Mouse (Mus musculus) adrenal gland, postnatal 25 days (tissue): ENCODE data around the gene Ppcs. TPM values are rescaled to one million over a fixed set of nuclear protein-coding genes. Genes with fewer than 3 reads are reported as not detected.
A peak's percentile ranks its signal among the peaks of the same experiment; 100 is the strongest.

ENCODE experiments used
- DNase-seq: peaks from one replicate; pipeline ENCODE4 v3.0.0; 2021; ENCODE audit warnings: mixed read lengths
- total RNA-seq: library from RNA; stranded (reverse); gene quantifications from 2 replicates; pipeline ENCODE4 v1.2.3, GENCODE M21; 2021

Ppcs gene
- total RNA-seq, 1 experiment from 2014 or later, result 45.9 TPM

- DNase-seq, result no peak
These were observed 5.0 kb downstream of the Ppcs start for GRCm38 (mm10) chr4:119417270-119417669.

- DNase-seq, result peak; percentile 97
These were observed 7.0 kb downstream of the Ppcs start, which contains the start of gene Ccdc30 for GRCm38 (mm10) chr4:119415072-119415753. Gene Ccdc30, minus strand, starts transcription at chr4:119415521.

- DNase-seq, result no peak
These were observed 9.4 kb downstream of the Ppcs start for GRCm38 (mm10) chr4:119412791-119413190.

- no peak for DNase-seq
These were observed 10.2 kb downstream of the Ppcs start for GRCm38 (mm10) chr4:119411877-119412650.

- no peak for DNase-seq
These were observed 18.8 kb downstream of the Ppcs start for GRCm38 (mm10) chr4:119403431-119403830.

- DNase-seq, result no peak
These were observed 21.3 kb downstream of the Ppcs start for GRCm38 (mm10) chr4:119400896-119401295.

GRCm38 (mm10) chr4:119398751-119399150, 23.5 kb downstream of the Ppcs start:
- DNase-seq, result no peak

GRCm38 (mm10) chr4:119390369-119390768, 31.9 kb downstream of the Ppcs start:
- DNase-seq, result peak; percentile 18

- DNase-seq, result no peak
These were observed 33.0 kb downstream of the Ppcs start for GRCm38 (mm10) chr4:119389184-119389583.

- no peak for DNase-seq
These were observed 40.6 kb downstream of the Ppcs start for GRCm38 (mm10) chr4:119381471-119382190.

GRCm38 (mm10) chr4:119369460-119369859, 52.8 kb downstream of the Ppcs start:
- no peak for DNase-seq

Other genes with a start within 250 kb of the Ppcs start
- 15.3 and 16.6 TPM in 2 replicates for gene Zfp691, start 248.2 kb downstream of the Ppcs start, total RNA-seq
- gene Ermap, start 232.4 kb downstream of the Ppcs start, total RNA-seq, result 0.30 TPM in 1 of 2 replicates, not detected in the other
- gene Svbp, start 227.1 kb downstream of the Ppcs start, total RNA-seq, result 17.7 and 20.2 TPM in 2 replicates
- not detected in 2 replicates for gene Tmem269, start 204.2 kb downstream of the Ppcs start, total RNA-seq
- gene AU022252, start 189.7 kb downstream of the Ppcs start, total RNA-seq, result 27.9 and 28.1 TPM in 2 replicates
- 29.2 and 30.6 TPM in 2 replicates for gene P3h1, start 189.5 kb downstream of the Ppcs start, total RNA-seq
- 0.21 TPM in 1 of 2 replicates, not detected in the other for gene Cldn19, start 167.0 kb downstream of the Ppcs start, total RNA-seq
- 585 and 731 TPM in 2 replicates for gene Ybx1, start 127.8 kb downstream of the Ppcs start, total RNA-seq
- 14.1 and 26.4 TPM in 2 replicates for gene Ppih, start 101.9 kb downstream of the Ppcs start, total RNA-seq
- gene Ccdc30, start 6.9 kb downstream of the Ppcs start, total RNA-seq, result 12.5 and 15.9 TPM in 2 replicates
- 2.3 and 4.5 TPM in 2 replicates for gene Zmynd12, start 394 bp upstream of the Ppcs start, total RNA-seq
- 0.21 and 0.67 TPM in 2 replicates for gene Rimkla, start 70.2 kb upstream of the Ppcs start, total RNA-seq
- gene Foxj3, start 114.6 kb upstream of the Ppcs start, total RNA-seq, result 32.3 and 42.8 TPM in 2 replicates
- 11.0 and 14.2 TPM in 2 replicates for gene Frg2f1, start 117.1 kb upstream of the Ppcs start, total RNA-seq
- 0.58 TPM in 1 of 2 replicates, not detected in the other for gene Guca2a, start 215.3 kb upstream of the Ppcs start, total RNA-seq
- not detected in 2 replicates for gene Guca2b, start 236.5 kb upstream of the Ppcs start, total RNA-seq